Mouse (Mus musculus) midbrain, embryonic 14.5 days (tissue): ENCODE measurements at regions not wholly inside any gene's neighbourhood (a gene's known extent, or its start where the extent isn't known, plus 50 kb on each side); places are given as distances from the start of the nearest gene placed in this dataset.

ENCODE experiments used
- ATAC-seq: fragments of 200-750 bp; cut with Nextera tagmentation; 2 replicates; pipeline ENCODE4 v1.8.0; 2017; ENCODE audit warnings: moderate number of reproducible peaks, moderate library complexity; ENCODE audit not compliant: low FRiP score, low TSS enrichment
- DNase-seq: peaks from one replicate; pipeline ENCODE4 v3.0.0-alpha.2; 2015
- H3K27ac ChIP-seq: fragments of 300-500 bp; sonication (generic); replicated peaks from 2 replicates; pipeline ENCODE4 v1.5.1; 2014; ENCODE audit warnings: mild to moderate bottlenecking, low read depth, low read length, moderate library complexity
- H3K27me3 ChIP-seq: fragments of 300-500 bp; sonication (generic); 2 replicates; pipeline ENCODE4 v1.6.1; 2014; ENCODE audit warnings: low read length, control low read depth, mixed read lengths; ENCODE audit not compliant: control insufficient read depth, insufficient read depth
- H3K36me3 ChIP-seq: fragments of 300-500 bp; sonication (generic); 2 replicates; pipeline ENCODE4 v1.6.1; 2014; ENCODE audit warnings: low read length, control low read depth; ENCODE audit not compliant: control insufficient read depth, insufficient read depth
- H3K4me1 ChIP-seq: fragments of 300-500 bp; sonication (generic); 2 replicates; pipeline ENCODE4 v1.6.1; 2014; ENCODE audit warnings: mild to moderate bottlenecking, antibody characterized with exemption, low read length, control low read depth; ENCODE audit not compliant: control insufficient read depth, insufficient read depth
- H3K4me2 ChIP-seq: fragments of 300-500 bp; sonication (generic); 2 replicates; pipeline ENCODE4 v1.6.1; 2014; ENCODE audit warnings: mild to moderate bottlenecking, low read length, moderate library complexity
- H3K4me3 ChIP-seq: fragments of 300-500 bp; sonication (generic); replicated peaks from 2 replicates; pipeline ENCODE4 v1.5.1; 2014; ENCODE audit warnings: low read depth, low read length
- H3K9ac ChIP-seq: fragments of 300-500 bp; sonication (generic); replicated peaks from 2 replicates; pipeline ENCODE4 v1.6.1; 2014; ENCODE audit warnings: mild to moderate bottlenecking, low read length, moderate library complexity
- H3K9me3 ChIP-seq: fragments of 300-500 bp; sonication (generic); 2 replicates; pipeline ENCODE4 v1.6.1; 2016; ENCODE audit warnings: low read length, control low read depth, mixed read lengths; ENCODE audit not compliant: control insufficient read depth
- WGBS: fragments of 180-500 bp; shearing (Covaris S2); extraction: QIAGEN DNeasy Blood & Tissue Kit; methylation state at CpG from one replicate; pipeline ENCODE4 v1.1.7; 2014; 5-methylcytosine and 5-hydroxymethylcytosine counted together

DNA sequence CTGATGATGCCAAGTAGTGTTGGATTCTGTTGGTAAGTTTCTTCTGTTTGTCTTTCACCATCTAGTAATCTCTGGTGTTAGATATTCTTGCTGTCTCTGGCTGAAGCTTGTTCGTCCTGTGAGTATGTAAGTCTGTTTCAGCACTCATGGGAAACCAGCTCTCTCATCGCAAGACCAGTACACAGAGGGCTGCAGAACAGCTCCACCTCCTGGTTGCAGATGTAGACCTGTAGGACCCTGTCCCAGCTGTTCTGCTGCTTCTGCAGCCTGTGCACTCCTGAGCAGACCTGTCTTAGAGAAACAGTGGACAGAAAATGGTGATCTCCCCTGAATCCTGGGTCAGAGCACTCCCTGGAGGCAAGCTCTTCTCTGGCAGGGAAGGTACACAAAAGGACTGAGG, 443.5 kb upstream of the Tmprss15 start:
- DNase-seq (peak; percentile 19), ATAC-seq (no peak)
- no peak overlapping the region for H3K27ac ChIP-seq
- no peaks in the 10 kb centered on the region for H3K9me3 ChIP-seq
- no peak overlapping the region for H3K4me2 ChIP-seq
- H3K36me3 ChIP-seq, result no peaks in the 10 kb centered on the region
- no peaks in the 10 kb centered on the region for H3K27me3 ChIP-seq
- WGBS, result 58% methylated on average over 2 of the region's 2 CpGs
- no peaks in the 10 kb centered on the region for H3K4me1 ChIP-seq
- H3K4me3 ChIP-seq, result no peak overlapping the region
- no peak overlapping the region for H3K9ac ChIP-seq

- no peak overlapping the region for H3K4me2 ChIP-seq
- no peak overlapping the region for H3K9ac ChIP-seq
- no peaks in the 10 kb centered on the region for H3K4me1 ChIP-seq
- DNase-seq, result peak; percentile 19
- 39% methylated on average over 3 of the region's 3 CpGs for WGBS
- H3K27ac ChIP-seq, result no peak overlapping the region
- no peaks in the 10 kb centered on the region for H3K36me3 ChIP-seq
- ATAC-seq, result no peak
- no peaks in the 10 kb centered on the region for H3K27me3 ChIP-seq
- no peaks in the 10 kb centered on the region for H3K9me3 ChIP-seq
- no peak overlapping the region for H3K4me3 ChIP-seq
Measured at GRCm38 (mm10) chr16:79492493-79492892, 401.6 kb upstream of the Tmprss15 start.

DNA sequence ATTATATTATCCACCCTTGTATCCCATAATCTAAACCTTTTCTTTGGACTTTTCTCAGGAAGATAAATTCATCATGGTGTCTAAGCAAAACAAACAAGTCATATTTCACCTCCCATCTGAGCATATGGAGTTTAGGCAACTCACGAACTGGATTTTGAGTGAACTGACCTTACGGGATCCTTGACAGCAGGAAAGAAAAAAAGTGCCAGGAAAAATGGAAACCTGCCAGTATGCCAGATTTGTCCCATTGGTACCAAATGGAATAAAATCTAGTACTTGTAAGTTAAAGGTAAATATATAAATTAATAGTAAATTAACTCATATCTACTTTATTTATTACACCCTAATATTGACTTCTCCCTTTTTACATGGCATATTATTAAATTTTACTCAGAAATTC, 360.0 kb upstream of the Tmprss15 start:
- Histone ChIP-seq H3K4me3 (no peak overlapping the region), H3K27ac (no peak overlapping the region), H3K9me3 (no peaks in the 10 kb centered on the region), H3K4me2 (no peak overlapping the region), H3K27me3 (no peaks in the 10 kb centered on the region), H3K4me1 (no peaks in the 10 kb centered on the region), H3K36me3 (no peaks in the 10 kb centered on the region), H3K9ac (no peak overlapping the region)
- ATAC-seq (no peak), DNase-seq (no peak)
- WGBS, result 86% methylated on average over 2 of the region's 2 CpGs

GRCm38 (mm10) chr16:79449732-79450131, 358.8 kb upstream of the Tmprss15 start:
- DNase-seq (peak; percentile 12), ATAC-seq (no peak)
- Histone ChIP-seq H3K9ac (no peak overlapping the region), H3K36me3 (no peaks in the 10 kb centered on the region), H3K4me2 (no peak overlapping the region), H3K27me3 (no peaks in the 10 kb centered on the region), H3K27ac (no peak overlapping the region), H3K4me1 (no peaks in the 10 kb centered on the region), H3K4me3 (no peak overlapping the region), H3K9me3 (no peaks in the 10 kb centered on the region)
- WGBS, result 19% methylated on average over 1 of the region's 1 CpGs

- Histone ChIP-seq H3K27me3 (no peaks in the 10 kb centered on the region), H3K4me3 (no peak overlapping the region), H3K36me3 (no peaks in the 10 kb centered on the region), H3K27ac (no peak overlapping the region), H3K4me1 (0 out of 2 replicates have a peak, but pooled peaks cover 4% of the 10 kb centered on the region), H3K4me2 (no peak overlapping the region), H3K9ac (no peak overlapping the region), H3K9me3 (no peaks in the 10 kb centered on the region)
- ATAC-seq, result no peak
- DNase-seq, result no peak
Measured at GRCm38 (mm10) chr16:79407385-79407784, 316.5 kb upstream of the Tmprss15 start.

- 38% methylated on average over 2 of the region's 2 CpGs for WGBS
- Histone ChIP-seq H3K4me1 (0 out of 2 replicates have a peak, but pooled peaks cover 4% of the 10 kb centered on the region), H3K27ac (no peak overlapping the region), H3K9ac (no peak overlapping the region), H3K4me3 (no peak overlapping the region), H3K9me3 (no peaks in the 10 kb centered on the region), H3K4me2 (no peak overlapping the region), H3K36me3 (no peaks in the 10 kb centered on the region), H3K27me3 (no peaks in the 10 kb centered on the region)
- no peak for ATAC-seq
- no peak for DNase-seq
Measured at GRCm38 (mm10) chr16:79406216-79406615, 315.3 kb upstream of the Tmprss15 start.

DNA sequence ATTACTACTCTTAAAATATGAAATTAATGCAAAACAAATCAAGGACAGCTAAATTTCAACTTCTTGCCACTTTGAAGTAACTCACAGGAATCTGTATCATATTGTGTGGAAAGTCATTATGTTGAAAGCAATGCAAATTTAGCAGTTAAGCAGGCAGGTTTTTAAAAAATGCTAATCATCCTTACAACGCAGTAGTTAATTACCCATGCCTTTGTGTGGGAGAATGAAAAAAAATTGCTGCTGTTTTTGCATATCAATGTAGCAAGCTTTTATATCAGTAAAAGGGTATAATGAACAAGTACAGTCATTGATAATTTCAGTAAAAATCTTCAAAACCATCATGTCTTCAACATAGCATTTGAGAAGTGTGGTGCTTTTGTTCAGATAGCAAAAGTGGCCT, 313.2 kb upstream of the Tmprss15 start:
- H3K4me2 ChIP-seq, result no peak overlapping the region
- ATAC-seq, result no peak
- no peak overlapping the region for H3K4me3 ChIP-seq
- 45% methylated on average over 1 of the region's 1 CpGs for WGBS
- no peak for DNase-seq
- H3K9ac ChIP-seq, result no peak overlapping the region
- H3K9me3 ChIP-seq, result no peaks in the 10 kb centered on the region
- H3K27me3 ChIP-seq, result no peaks in the 10 kb centered on the region
- H3K27ac ChIP-seq, result no peak overlapping the region
- no peaks in the 10 kb centered on the region for H3K36me3 ChIP-seq
- H3K4me1 ChIP-seq, result 0 out of 2 replicates have a peak, but pooled peaks cover 4% of the 10 kb centered on the region

DNA sequence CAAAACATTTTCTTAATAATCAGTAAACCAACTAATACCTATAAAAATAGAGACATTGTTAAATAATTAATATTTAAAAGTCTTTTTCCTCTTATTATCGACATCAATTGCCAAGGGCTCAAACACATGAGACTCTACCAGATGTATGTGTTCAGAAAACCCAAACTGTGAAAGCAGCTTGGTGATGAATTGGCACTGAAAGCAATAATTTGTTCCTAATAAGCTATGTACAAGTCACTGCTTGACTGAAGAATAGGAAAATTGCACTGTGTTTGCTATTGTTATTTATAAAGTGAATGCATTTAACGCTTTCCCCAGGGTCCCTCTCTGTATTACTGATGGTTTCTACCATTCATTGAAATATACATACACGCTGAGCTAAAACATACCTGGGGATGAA, 309.2 kb upstream of the Tmprss15 start:
- H3K4me1 ChIP-seq, result no peaks in the 10 kb centered on the region
- H3K4me2 ChIP-seq, result no peak overlapping the region
- no peaks in the 10 kb centered on the region for H3K9me3 ChIP-seq
- H3K27ac ChIP-seq, result no peak overlapping the region
- no peak overlapping the region for H3K4me3 ChIP-seq
- WGBS, result 84% methylated on average over 3 of the region's 3 CpGs
- no peaks in the 10 kb centered on the region for H3K27me3 ChIP-seq
- no peaks in the 10 kb centered on the region for H3K36me3 ChIP-seq
- DNase-seq, result no peak
- ATAC-seq, result no peak
- no peak overlapping the region for H3K9ac ChIP-seq

GRCm38 (mm10) chr16:79398476-79398875, 307.6 kb upstream of the Tmprss15 start:
- H3K4me1 ChIP-seq, result no peaks in the 10 kb centered on the region
- H3K27me3 ChIP-seq, result no peaks in the 10 kb centered on the region
- H3K9ac ChIP-seq, result no peak overlapping the region
- 83% methylated on average over 2 of the region's 2 CpGs for WGBS
- H3K36me3 ChIP-seq, result no peaks in the 10 kb centered on the region
- DNase-seq, result no peak
- no peak overlapping the region for H3K27ac ChIP-seq
- no peak overlapping the region for H3K4me3 ChIP-seq
- H3K4me2 ChIP-seq, result no peak overlapping the region
- ATAC-seq, result no peak
- no peaks in the 10 kb centered on the region for H3K9me3 ChIP-seq
